Mouse (Mus musculus) spleen, adult 12 weeks (tissue): ENCODE data around the gene Slit3.

Experiments used
- DNase-seq: peaks from one replicate; pipeline ENCODE4 v3.0.0; 2022; ENCODE audit warnings: low spot score

The Slit3 gene

GRCm38 (mm10) chr11:35535027-35535426 is 414.0 kb downstream of the Slit3 start:
- DNase-seq = no peak

GRCm38 (mm10) chr11:35537128-35538088 is 416.4 kb downstream of the Slit3 start:
- no peak for DNase-seq

DNA sequence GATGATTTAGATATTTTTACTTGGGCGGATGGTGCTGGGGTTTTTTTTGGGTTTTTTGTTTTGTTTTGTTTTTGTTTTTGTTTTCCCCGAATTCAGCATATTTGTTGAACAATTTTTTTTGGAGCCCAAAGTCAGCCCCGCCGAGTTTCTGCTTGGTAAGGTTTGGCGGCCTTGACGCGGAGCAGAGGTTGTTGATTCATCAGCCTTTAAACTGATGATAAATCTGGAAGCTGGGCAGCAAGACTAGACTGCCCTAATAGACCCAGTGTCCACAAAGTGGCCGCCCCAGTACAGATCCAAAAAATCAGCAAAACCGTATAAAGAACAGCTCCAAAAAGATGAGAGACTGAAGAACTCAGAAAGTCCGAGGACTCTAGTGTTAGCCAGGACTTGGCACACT is 421.7 kb downstream of the Slit3 start:
- no peak for DNase-seq

DNA sequence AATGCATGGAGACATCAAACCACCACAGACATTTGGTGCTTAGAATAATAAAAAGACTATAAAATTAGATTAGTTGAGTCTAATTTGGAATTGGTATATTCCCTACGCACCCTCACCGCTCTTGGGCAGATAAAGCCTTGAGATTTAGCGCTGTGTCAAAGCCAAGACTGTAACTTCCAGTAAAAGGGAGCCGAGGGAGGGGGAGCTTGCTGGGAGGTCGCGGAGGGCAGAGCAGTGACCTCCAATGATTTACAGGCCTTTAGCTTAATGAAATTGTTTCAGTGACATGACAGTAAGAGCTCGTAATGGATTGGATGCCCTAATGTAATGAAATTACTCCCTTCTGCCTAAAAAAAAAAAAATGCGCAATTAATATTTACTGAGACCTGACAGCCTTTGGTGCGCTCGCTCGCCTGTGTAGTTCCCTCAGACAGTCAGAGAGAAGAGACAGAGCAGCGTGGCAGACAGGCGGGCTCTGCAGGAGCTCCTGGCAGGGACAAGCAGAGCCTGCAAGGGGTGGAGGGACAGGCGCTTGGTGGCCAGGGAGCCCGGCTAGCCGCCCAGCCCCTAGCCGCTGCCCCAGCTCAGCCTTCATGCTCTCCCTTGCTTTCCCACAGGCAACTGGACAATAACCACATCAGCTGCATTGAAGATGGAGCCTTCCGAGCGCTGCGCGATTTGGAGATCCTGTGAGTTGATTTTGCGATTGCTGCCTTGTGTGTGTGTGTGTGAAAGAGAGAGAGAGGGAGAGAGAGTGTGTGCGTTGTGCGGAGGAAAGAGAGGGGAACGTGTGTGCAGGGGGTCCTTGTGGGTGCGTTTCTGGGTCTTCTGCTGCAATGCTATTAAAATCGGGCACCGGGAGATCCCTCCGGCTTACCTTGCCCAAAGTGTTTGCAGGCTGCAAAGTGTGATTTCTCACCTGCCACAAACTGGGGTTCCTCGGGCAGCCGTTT is 423.4 kb downstream of the Slit3 start:
- DNase-seq = no peak

GRCm38 (mm10) chr11:35546081-35546822 is 425.2 kb downstream of the Slit3 start:
- DNase-seq = no peak

DNA sequence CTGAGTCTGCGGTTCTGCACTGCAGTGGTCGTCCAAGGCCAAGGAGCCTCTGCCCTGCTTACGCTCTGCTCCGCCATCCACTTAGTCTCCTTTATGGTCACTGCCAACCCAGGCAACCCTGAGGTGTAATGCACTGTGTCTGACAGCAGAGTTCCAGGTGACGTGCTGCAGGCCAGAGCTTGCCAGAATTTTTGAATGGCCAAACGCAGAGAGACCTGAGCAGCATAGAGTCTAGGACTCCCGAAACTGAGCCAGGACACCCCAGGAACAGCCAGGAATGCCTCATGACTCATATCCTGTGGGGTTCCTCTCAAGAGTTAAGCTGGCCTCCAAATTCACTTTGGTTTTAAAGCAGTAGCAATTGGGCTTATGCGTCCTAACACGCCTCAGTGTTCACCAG is 429.0 kb downstream of the Slit3 start:
- no peak for DNase-seq

DNA sequence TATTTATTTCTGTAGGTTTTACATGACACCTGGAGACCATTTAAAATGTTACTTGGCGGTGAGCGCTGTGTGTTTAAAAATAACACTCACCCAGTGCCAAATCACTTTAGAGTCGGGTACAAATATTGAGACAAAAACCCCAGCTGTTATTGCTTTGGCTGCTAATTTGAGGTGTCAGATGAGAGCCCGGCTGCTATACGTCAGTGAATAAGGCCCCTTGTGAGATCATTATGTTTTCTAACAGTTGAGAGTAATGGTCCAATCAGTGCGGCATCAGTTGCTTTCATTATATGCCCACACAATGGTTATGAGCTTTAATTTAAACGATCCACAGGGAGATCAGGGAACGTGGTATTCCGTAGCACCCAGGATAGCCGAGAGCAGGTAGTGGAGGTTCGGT is 435.2 kb downstream of the Slit3 start:
- no peak for DNase-seq

- no peak for DNase-seq
Measured at GRCm38 (mm10) chr11:35557476-35557875, 436.5 kb downstream of the Slit3 start.

DNA sequence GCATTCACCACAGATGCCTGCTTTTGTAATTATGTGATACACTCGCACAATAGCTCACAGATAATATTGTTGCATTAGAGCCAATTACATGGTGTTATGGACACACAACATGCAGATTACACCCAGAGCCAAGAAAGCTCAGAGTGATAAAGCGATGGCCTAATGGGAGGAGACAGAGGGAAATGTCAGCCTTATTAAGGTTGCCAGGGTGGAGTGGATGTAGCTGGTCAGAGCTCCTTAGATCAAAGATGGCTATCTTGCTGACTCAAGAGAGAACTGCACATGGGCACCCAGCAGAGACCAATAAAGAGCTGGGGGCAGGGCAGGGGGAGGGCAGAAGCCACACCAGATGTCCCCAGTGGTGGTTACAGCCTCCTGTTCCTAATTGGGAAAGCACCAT is 437.3 kb downstream of the Slit3 start:
- DNase-seq = no peak

- DNase-seq = no peak
Measured at GRCm38 (mm10) chr11:35559386-35559785, 438.4 kb downstream of the Slit3 start.

DNA sequence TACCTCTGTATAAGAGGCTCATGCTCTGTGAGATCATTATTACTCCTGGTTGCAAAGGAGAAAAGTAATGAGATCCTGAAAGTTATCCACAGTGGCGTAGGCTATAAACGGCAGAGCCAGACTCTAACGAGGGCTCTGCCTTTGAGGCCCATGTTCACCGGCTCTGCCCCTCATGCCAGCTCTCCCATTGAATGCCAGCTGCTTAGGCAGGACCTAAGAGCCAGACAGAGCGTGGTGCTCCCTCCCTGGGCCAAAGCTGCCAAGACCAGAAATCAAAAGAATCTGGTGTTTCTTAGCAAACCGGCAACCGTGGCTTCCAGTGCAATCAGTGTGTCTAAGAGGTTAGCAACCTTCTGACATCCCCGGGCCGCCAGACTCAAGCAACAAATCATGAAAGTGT is 440.7 kb downstream of the Slit3 start:
- no peak for DNase-seq

DNA sequence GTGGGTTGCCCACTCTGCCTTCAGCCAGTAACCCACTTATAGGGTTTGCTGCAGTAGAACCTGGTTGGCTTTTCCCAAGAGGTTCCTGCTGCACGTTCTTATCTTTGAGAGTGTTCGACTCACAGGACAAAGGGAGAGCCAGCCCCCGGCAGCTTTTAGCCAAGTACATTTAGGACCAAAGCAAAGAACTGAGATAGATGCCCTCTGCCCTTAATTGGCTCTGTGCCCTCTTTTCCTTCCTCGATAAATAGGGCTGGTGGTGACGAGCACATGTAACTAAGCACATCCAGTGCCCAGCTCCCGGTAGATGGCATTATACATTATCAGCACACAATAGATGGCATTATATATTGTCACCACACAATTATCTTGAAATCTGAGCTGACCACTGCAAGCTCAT is 444.3 kb downstream of the Slit3 start:
- no peak for DNase-seq

DNA sequence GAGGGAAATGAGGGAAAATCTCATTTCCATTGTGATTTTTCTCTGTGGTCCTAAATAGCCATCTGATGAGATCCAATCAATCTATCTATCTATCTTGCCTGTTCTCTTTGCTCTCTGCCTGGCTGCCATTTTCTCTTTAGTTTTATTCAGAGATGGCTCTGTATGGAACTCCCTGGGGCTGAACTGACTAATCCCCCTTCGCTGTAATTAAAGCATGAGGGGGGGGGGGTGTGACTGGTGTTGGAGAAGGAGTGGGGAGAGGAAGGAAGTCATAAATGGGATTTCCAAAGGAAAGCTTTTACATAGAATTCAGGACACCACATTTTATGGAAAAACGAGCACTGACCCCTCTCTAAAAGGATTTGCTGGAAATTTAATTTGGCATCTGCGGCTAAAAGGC is 445.7 kb downstream of the Slit3 start:
- DNase-seq = no peak

DNA sequence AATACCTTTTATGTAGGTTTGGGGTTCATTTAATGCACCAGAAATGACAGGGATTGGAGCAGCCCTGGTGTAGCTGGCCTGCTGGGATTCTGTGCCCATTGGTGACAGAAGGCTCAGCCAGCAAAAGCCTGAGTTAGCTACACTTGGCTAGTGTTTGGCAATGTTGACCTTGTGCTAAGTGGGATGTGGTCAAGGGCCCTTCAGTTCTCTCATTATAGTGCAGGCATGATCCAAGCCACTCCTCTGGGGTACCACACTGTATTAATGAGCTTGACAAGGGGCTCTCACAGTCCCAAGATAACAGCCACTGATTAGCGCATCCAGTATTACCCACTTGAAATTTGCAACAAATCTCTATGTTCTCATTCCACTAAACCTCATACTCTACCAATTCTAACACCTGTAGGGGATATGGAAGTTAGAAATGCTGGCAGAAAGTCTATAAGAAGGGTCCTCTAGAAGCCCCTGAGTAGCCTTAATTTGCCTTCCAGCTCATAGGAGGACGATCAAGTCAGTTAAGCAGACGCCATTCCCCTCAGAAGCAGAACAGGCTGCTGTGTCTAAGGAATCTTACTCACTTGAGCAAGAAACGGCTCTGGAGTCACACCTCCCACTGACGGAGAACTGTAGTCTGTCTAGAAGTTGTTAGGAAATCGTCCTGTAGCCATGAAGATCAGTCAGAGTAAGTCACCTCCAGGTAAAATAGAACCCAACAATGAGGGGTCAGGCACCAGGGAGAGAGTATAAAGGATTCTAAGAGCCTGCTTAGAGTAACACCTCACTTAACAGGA is 448.3 kb downstream of the Slit3 start:
- DNase-seq = no peak

DNA sequence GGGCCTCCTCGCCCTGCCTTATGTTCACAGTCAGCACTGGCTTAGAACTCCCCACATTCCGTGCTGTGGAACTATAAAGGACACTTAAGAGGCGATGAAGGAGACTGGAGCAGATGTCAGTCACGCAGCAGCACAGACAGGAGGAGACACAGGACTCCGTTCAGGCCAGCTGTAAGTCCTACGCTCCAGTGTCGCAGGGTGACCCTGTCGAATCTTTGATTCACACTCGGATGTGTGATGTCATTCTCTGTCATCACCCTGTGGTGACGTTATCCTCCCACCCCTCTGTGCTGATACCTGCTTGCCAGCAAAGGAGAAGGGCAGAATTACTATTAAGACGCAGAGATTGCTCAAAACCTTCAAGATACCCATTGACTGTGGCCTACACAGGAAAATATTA is 448.9 kb downstream of the Slit3 start:
- DNase-seq = no peak

GRCm38 (mm10) chr11:35571910-35572309 is 450.9 kb downstream of the Slit3 start:
- no peak for DNase-seq

DNA sequence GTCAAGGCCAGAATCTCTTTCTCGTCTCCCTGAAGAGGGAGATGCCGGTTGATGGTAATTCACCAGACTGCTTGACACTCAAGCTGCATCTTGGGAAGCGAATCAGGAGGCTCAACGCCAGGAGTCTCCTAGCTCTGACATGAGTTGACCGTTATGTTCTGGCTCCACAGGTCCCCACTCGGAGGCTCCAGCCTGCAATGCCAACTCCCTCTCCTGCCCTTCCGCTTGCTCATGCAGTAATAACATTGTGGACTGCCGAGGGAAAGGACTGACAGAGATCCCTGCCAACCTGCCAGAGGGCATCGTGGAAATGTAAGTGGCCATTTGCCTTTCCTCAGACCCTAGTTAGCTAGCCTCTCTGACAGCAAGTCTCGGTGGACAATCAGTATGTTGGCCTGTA is 457.8 kb downstream of the Slit3 start:
- DNase-seq = no peak

GRCm38 (mm10) chr11:35582591-35582990 is 461.6 kb downstream of the Slit3 start:
- DNase-seq = no peak

DNA sequence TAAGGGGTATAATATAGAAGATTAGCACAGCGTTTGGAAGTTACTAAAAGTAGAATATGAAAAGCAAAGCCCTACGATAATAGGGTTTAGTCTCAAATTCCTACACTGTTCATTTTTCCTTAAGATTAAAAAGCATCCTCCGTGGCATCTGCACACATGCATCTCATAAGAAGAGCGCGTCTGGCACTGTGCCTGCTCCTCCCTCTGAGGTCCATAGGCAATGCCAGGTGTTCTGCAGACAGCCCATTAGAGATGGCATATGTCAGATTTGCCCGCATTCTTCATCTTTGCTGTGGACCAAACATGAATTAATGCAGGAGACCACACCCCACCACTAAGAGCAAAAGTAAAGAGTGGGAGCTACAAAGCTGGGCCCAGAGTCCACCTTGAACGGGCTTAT is 462.6 kb downstream of the Slit3 start:
- no peak for DNase-seq

- no peak for DNase-seq
Measured at GRCm38 (mm10) chr11:35587174-35587959, 466.3 kb downstream of the Slit3 start.
